Mouse (Mus musculus) heart, embryonic 11.5 days (tissue): Measurements from ENCODE around the gene Esp1. TPM values are rescaled to one million over a fixed set of nuclear protein-coding genes. Genes with fewer than 3 reads are reported as not detected.
"Not testable (repeated sequence)": the region's sequence is repeated elsewhere in the genome, so short reads cannot be mapped to it uniquely, and the experiment has no call there.

Experiments used
- ATAC-seq: fragments of 200-750 bp; cut with Nextera tagmentation; replicated peaks from 2 replicates; pipeline ENCODE4 v1.8.0; 2017; ENCODE audit warnings: moderate library complexity; ENCODE audit not compliant: insufficient number of reproducible peaks, low FRiP score, low TSS enrichment
- H3K27ac ChIP-seq: fragments of 300-500 bp; sonication (generic); 2 replicates; pipeline ENCODE4 v1.5.1; 2014; ENCODE audit warnings: mild to moderate bottlenecking, low read depth, low read length
- H3K27me3 ChIP-seq: fragments of 300-500 bp; sonication (generic); 2 replicates; pipeline ENCODE4 v1.6.1; 2014; ENCODE audit warnings: mild to moderate bottlenecking, low read length, mixed read lengths; ENCODE audit not compliant: control insufficient read depth, insufficient read depth
- H3K36me3 ChIP-seq: fragments of 300-500 bp; sonication (generic); 2 replicates; pipeline ENCODE4 v1.6.1; 2014; ENCODE audit warnings: mild to moderate bottlenecking, low read length, moderate library complexity, mixed read lengths; ENCODE audit not compliant: control insufficient read depth, insufficient read depth
- H3K4me1 ChIP-seq: fragments of 300-500 bp; sonication (generic); 2 replicates; pipeline ENCODE4 v1.6.1; 2014; ENCODE audit warnings: low read length; ENCODE audit not compliant: control insufficient read depth, insufficient read depth
- H3K4me2 ChIP-seq: fragments of 300-500 bp; sonication (generic); 2 replicates; pipeline ENCODE4 v1.6.1; 2014; ENCODE audit warnings: mild to moderate bottlenecking, moderate library complexity
- H3K4me3 ChIP-seq: fragments of 300-500 bp; sonication (generic); 2 replicates; pipeline ENCODE4 v1.5.1; 2014; ENCODE audit warnings: low read depth, low read length
- H3K9ac ChIP-seq: fragments of 300-500 bp; sonication (generic); 2 replicates; pipeline ENCODE4 v1.6.1; 2014; ENCODE audit warnings: mild to moderate bottlenecking, low read depth, low read length, moderate library complexity
- H3K9me3 ChIP-seq: fragments of 300-500 bp; sonication (generic); replicated peaks from 2 replicates; pipeline ENCODE4 v1.6.1; 2016; ENCODE audit warnings: low read length; ENCODE audit not compliant: control insufficient read depth
- WGBS: fragments of 180-500 bp; shearing (Covaris S2); extraction: QIAGEN DNeasy Blood & Tissue Kit; methylation state at CpG from one replicate; pipeline ENCODE4 v1.1.7; 2014; ENCODE audit not compliant: insufficient replicate concordance; 5-methylcytosine and 5-hydroxymethylcytosine counted together
- polyA plus RNA-seq: library from polyadenylated mRNA; unstranded; fragments of >200 nt; fragmentation: Nextera tagmentation; extraction: Ambion mirVana; gene quantifications from 2 replicates; pipeline ENCODE4 v1.2.1, GENCODE M21; 2014

The Esp1 gene
- not detected in 2 replicates for polyA plus RNA-seq

- H3K4me3 ChIP-seq, result no peak within 1 kb of the TSS
- H3K27ac ChIP-seq, result no peak within 1 kb of the TSS
- H3K4me2 ChIP-seq, result no peak within 1 kb of the TSS
- no peak within 1 kb of the TSS for H3K9ac ChIP-seq
- no peak for ATAC-seq
- WGBS, result 78% methylated on average over 2 of the region's 2 CpGs
- H3K9me3 ChIP-seq, result no peaks in the 10 kb centered on the region
- no peaks in the 10 kb centered on the region for H3K4me1 ChIP-seq
- H3K36me3 ChIP-seq, result no peaks in the 10 kb centered on the region
- H3K27me3 ChIP-seq, result no peaks in the 10 kb centered on the region
Observed at GRCm38 (mm10) chr17:40726820-40727219, at the start of gene Esp1. Esp1 (plus strand) TSS chr17:40727120.

- Histone ChIP-seq H3K9me3 (no peaks in the 10 kb centered on the region), H3K4me2 (no peak overlapping the region), H3K4me3 (no peak overlapping the region), H3K27me3 (no peaks in the 10 kb centered on the region), H3K36me3 (no peaks in the 10 kb centered on the region), H3K27ac (no peak overlapping the region), H3K4me1 (no peaks in the 10 kb centered on the region), H3K9ac (no peak overlapping the region)
- no peak for ATAC-seq
Observed at GRCm38 (mm10) chr17:40716273-40716672, 10.6 kb upstream of the Esp1 start.

- not testable (repeated sequence) for H3K4me3 ChIP-seq, H3K4me1 ChIP-seq, H3K9me3 ChIP-seq, ATAC-seq, H3K27me3 ChIP-seq, H3K4me2 ChIP-seq, H3K9ac ChIP-seq, H3K36me3 ChIP-seq, H3K27ac ChIP-seq
Observed at GRCm38 (mm10) chr17:40717055-40717454, 9.9 kb upstream of the Esp1 start.

- H3K9ac ChIP-seq, result no peak overlapping the region
- no peaks in the 10 kb centered on the region for H3K9me3 ChIP-seq
- 70% methylated on average over 2 of the region's 2 CpGs for WGBS
- H3K4me1 ChIP-seq, result no peaks in the 10 kb centered on the region
- H3K4me2 ChIP-seq, result no peak overlapping the region
- H3K27me3 ChIP-seq, result no peaks in the 10 kb centered on the region
- no peak for ATAC-seq
- H3K27ac ChIP-seq, result no peak overlapping the region
- H3K36me3 ChIP-seq, result no peaks in the 10 kb centered on the region
- no peak overlapping the region for H3K4me3 ChIP-seq
Observed at GRCm38 (mm10) chr17:40731296-40731695, 4.4 kb downstream of the Esp1 start.

GRCm38 (mm10) chr17:40731724-40732123 is 4.8 kb downstream of the Esp1 start:
- no peak for ATAC-seq
- Histone ChIP-seq H3K4me1 (no peaks in the 10 kb centered on the region), H3K4me2 (no peak overlapping the region), H3K27me3 (no peaks in the 10 kb centered on the region), H3K27ac (no peak overlapping the region), H3K36me3 (no peaks in the 10 kb centered on the region), H3K9ac (no peak overlapping the region), H3K9me3 (no peaks in the 10 kb centered on the region), H3K4me3 (no peak overlapping the region)
- 60% methylated on average over 4 of the region's 4 CpGs for WGBS

- Histone ChIP-seq H3K9ac (no peak overlapping the region), H3K9me3 (no peaks in the 10 kb centered on the region), H3K27me3 (no peaks in the 10 kb centered on the region), H3K4me3 (no peak overlapping the region), H3K4me2 (no peak overlapping the region), H3K36me3 (no peaks in the 10 kb centered on the region), H3K27ac (no peak overlapping the region), H3K4me1 (no peaks in the 10 kb centered on the region)
- 61% methylated on average over 4 of the region's 4 CpGs for WGBS
- no peak for ATAC-seq
Observed at GRCm38 (mm10) chr17:40763662-40764061, 36.7 kb downstream of the Esp1 start.

GRCm38 (mm10) chr17:40767120-40767519 is 40.2 kb downstream of the Esp1 start:
- no peak for ATAC-seq
- WGBS, result 67% methylated on average over 1 of the region's 1 CpGs
- no peaks in the 10 kb centered on the region for H3K9me3 ChIP-seq
- H3K4me1 ChIP-seq, result no peaks in the 10 kb centered on the region
- H3K9ac ChIP-seq, result no peak overlapping the region
- H3K36me3 ChIP-seq, result no peaks in the 10 kb centered on the region
- H3K4me2 ChIP-seq, result no peak overlapping the region
- H3K27me3 ChIP-seq, result no peaks in the 10 kb centered on the region
- no peak overlapping the region for H3K27ac ChIP-seq
- no peak overlapping the region for H3K4me3 ChIP-seq

Other genes with a start within 250 kb of the Esp1 start
- not detected in 2 replicates for gene Esp8, start 207.1 kb upstream of the Esp1 start, polyA plus RNA-seq
- not detected in 2 replicates for gene Esp6, start 165.6 kb upstream of the Esp1 start, polyA plus RNA-seq
- gene Esp4, start 128.5 kb upstream of the Esp1 start, polyA plus RNA-seq, result not detected in 2 replicates
- gene Esp3, start 95.0 kb upstream of the Esp1 start, polyA plus RNA-seq, result not detected in 2 replicates
- gene Crisp2, start 79.9 kb downstream of the Esp1 start, polyA plus RNA-seq, result 0.33 TPM in 1 of 2 replicates, not detected in the other
- 25.7 and 33.2 TPM in 2 replicates for gene Rhag, start 84.0 kb downstream of the Esp1 start, polyA plus RNA-seq
- 3.1 and 3.7 TPM in 2 replicates for gene 9130008F23Rik, start 153.4 kb downstream of the Esp1 start, polyA plus RNA-seq
- not detected in 2 replicates for gene Glyatl3, start 187.2 kb downstream of the Esp1 start, polyA plus RNA-seq
- gene Mut, start 207.6 kb downstream of the Esp1 start, polyA plus RNA-seq, result 37.7 and 44.9 TPM in 2 replicates
- 21.4 and 24.4 TPM in 2 replicates for gene Cenpq, start 207.9 kb downstream of the Esp1 start, polyA plus RNA-seq